Mouse (Mus musculus) adrenal gland, postnatal 14 days (tissue): Measurements from ENCODE around the gene Rint1. TPM values are rescaled to one million over a fixed set of nuclear protein-coding genes. Genes with fewer than 3 reads are reported as not detected.

Experiments
- DNase-seq: peaks from one replicate; pipeline ENCODE4 v3.0.0; 2021; ENCODE audit warnings: mixed read lengths
- long read RNA-seq, 2 experiments: library from polyadenylated mRNA; stranded (forward); transcript quantifications; one replicate each; pipeline ENCODE4 v2.0.0; 2021
- total RNA-seq: library from RNA; stranded (reverse); gene quantifications from 2 replicates; pipeline ENCODE4 v1.2.3, GENCODE M21; 2021

Rint1 gene
- 18.7 and 19.3 TPM in 2 replicates for total RNA-seq
- long read RNA-seq, experiment 1, transcript Rint1-201 (15 exons, 3,298 nt) = major isoform, 12 of 14 reads
- long read RNA-seq, experiment 1, partial matches to known transcripts = 0 of 14 reads
- long read RNA-seq, experiment 1, other reads (novel, unspliced or antisense) = 2 of 14 reads
- long read RNA-seq, experiment 2, transcript Rint1-201 (15 exons, 3,298 nt) = major isoform, 10 of 13 reads
- long read RNA-seq, experiment 2, partial matches to known transcripts = 1 of 13 reads
- long read RNA-seq, experiment 2, other reads (novel, unspliced or antisense) = 0 of 13 reads

- peak; percentile 98 for DNase-seq
Measured at GRCm38 (mm10) chr5:23787536-23788389, at the start of gene Rint1. Gene Rint1 (plus strand): TSS chr5:23787711.

- no peak for DNase-seq
Measured at GRCm38 (mm10) chr5:23743261-23743660, 44.2 kb upstream of the Rint1 start.

- no peak for DNase-seq
Measured at GRCm38 (mm10) chr5:23749882-23750281, 37.6 kb upstream of the Rint1 start.

GRCm38 (mm10) chr5:23755591-23755990 is 31.9 kb upstream of the Rint1 start:
- DNase-seq = no peak

- DNase-seq = no peak
Measured at GRCm38 (mm10) chr5:23756368-23756767, 31.1 kb upstream of the Rint1 start.

- peak; percentile 64 for DNase-seq
Measured at GRCm38 (mm10) chr5:23758633-23759032, 28.9 kb upstream of the Rint1 start.

GRCm38 (mm10) chr5:23762531-23762930 is 25.0 kb upstream of the Rint1 start:
- DNase-seq = no peak

GRCm38 (mm10) chr5:23764557-23764956 is 23.0 kb upstream of the Rint1 start:
- no peak for DNase-seq

GRCm38 (mm10) chr5:23771105-23771504 is 16.4 kb upstream of the Rint1 start:
- DNase-seq = peak; percentile 27

GRCm38 (mm10) chr5:23774186-23774585 is 13.3 kb upstream of the Rint1 start:
- DNase-seq = no peak

- no peak for DNase-seq
Measured at GRCm38 (mm10) chr5:23780516-23780915, 7.0 kb upstream of the Rint1 start.

- no peak for DNase-seq
Measured at GRCm38 (mm10) chr5:23781172-23781571, 6.3 kb upstream of the Rint1 start.

GRCm38 (mm10) chr5:23782051-23782810 is 5.3 kb upstream of the Rint1 start:
- no peak for DNase-seq

GRCm38 (mm10) chr5:23782931-23783877 is 4.3 kb upstream of the Rint1 start, which contains the start of gene Pus7:
Gene Pus7 (minus strand): TSS chr5:23783711.
- DNase-seq = peak; percentile 93

- no peak for DNase-seq
Measured at GRCm38 (mm10) chr5:23788390-23788830, 899 bp downstream of the Rint1 start.

- DNase-seq = no peak
Measured at GRCm38 (mm10) chr5:23789078-23789612, 1.6 kb downstream of the Rint1 start.

- no peak for DNase-seq
Measured at GRCm38 (mm10) chr5:23792726-23793125, 5.2 kb downstream of the Rint1 start.

- DNase-seq = no peak
Measured at GRCm38 (mm10) chr5:23814841-23815240, 27.3 kb downstream of the Rint1 start.

GRCm38 (mm10) chr5:23816681-23817080 is 29.2 kb downstream of the Rint1 start:
- DNase-seq = no peak

- DNase-seq = no peak
Measured at GRCm38 (mm10) chr5:23822306-23822705, 34.8 kb downstream of the Rint1 start.

- DNase-seq = no peak
Measured at GRCm38 (mm10) chr5:23824171-23824733, 36.7 kb downstream of the Rint1 start.
